In genomic region chr6:64683974-64684373, GRCm38 (mm10) we compare ENCODE assay signal across 8 mouse cellular contexts. TPM values are rescaled to one million over a fixed set of nuclear protein-coding genes. Genes with fewer than 3 reads are reported as not detected.
DNase-seq lines count a peak whose midpoint lies in the region; ATAC-seq and TF ChIP-seq lines count a peak whose summit lies in the region.

No protein-coding gene starts in this region.

- peak; percentile 58 for DNase-seq in intestine, embryonic 14.5 days (ENCODE audit: low spot score)
- peak; percentile 90 for DNase-seq in R1 (ENCODE audit: low read depth, low spot score)
- peak; percentile 60 for DNase-seq in embryonic facial prominence, embryonic 10.5 days (ENCODE audit: low spot score)
- DNase-seq in liver, postnatal 0 days = peak; percentile 20
- peak; percentile 55 for DNase-seq in right cerebral cortex, postnatal 14 days
- DNase-seq in thymus, adult 18-20 months = no peak

- no peak overlapping the region for H3K27ac ChIP-seq in intestine, embryonic 14.5 days (ENCODE audit: low read depth)
- no peak overlapping the region for H3K27ac ChIP-seq in intestine, embryonic 15.5 days
- H3K27ac ChIP-seq in embryonic facial prominence, embryonic 10.5 days (replicated peaks) = no peak overlapping the region
- H3K27ac ChIP-seq in kidney, embryonic 15.5 days = no peak overlapping the region
- no peak overlapping the region for H3K27ac ChIP-seq in liver, postnatal 0 days (ENCODE audit: low read depth)

- peak; percentile 53 for TF ChIP-seq CTCF in liver, postnatal 0 days (IDR thresholded peaks at IDR 0.05; ENCODE audit: low read depth)

- 0 out of 2 replicates have a peak, but pooled peaks cover 9% of the 10 kb centered on the region for H3K27me3 ChIP-seq in intestine, embryonic 14.5 days (replicated peaks; ENCODE audit: control insufficient read depth, insufficient read depth, low read length)
- H3K27me3 ChIP-seq in intestine, embryonic 15.5 days (replicated peaks) = no peaks in the 10 kb centered on the region
- H3K27me3 ChIP-seq in embryonic facial prominence, embryonic 10.5 days (replicated peaks; ENCODE audit: low read depth, poor library complexity, severe bottlenecking) = peaks cover 35% of the 10 kb centered on the region
- peaks cover 25% of the 10 kb centered on the region for H3K27me3 ChIP-seq in kidney, embryonic 15.5 days
- H3K27me3 ChIP-seq in liver, postnatal 0 days (ENCODE audit: insufficient read depth, low read length) = peaks cover 4% of the 10 kb centered on the region; the same call in 1 of the 2 replicates

- no peak overlapping the region for H3K4me3 ChIP-seq in intestine, embryonic 14.5 days (ENCODE audit: low read depth, low read length)
- no peak overlapping the region for H3K4me3 ChIP-seq in intestine, embryonic 15.5 days (replicated peaks)
- no peak overlapping the region for H3K4me3 ChIP-seq in embryonic facial prominence, embryonic 10.5 days
- no peak overlapping the region for H3K4me3 ChIP-seq in kidney, embryonic 15.5 days (replicated peaks)
- no peak overlapping the region for H3K4me3 ChIP-seq in liver, postnatal 0 days (ENCODE audit: low read depth, low read length)

- TF ChIP-seq EP300 in liver, postnatal 0 days (IDR thresholded peaks at IDR 0.05; ENCODE audit: low read depth) = no peak

- peaks cover 8% of the 10 kb centered on the region; the same call in 1 of the 2 replicates for H3K4me1 ChIP-seq in intestine, embryonic 14.5 days (replicated peaks; ENCODE audit: control insufficient read depth, insufficient read depth, low read length)
- no peaks in the 10 kb centered on the region for H3K4me1 ChIP-seq in intestine, embryonic 15.5 days (replicated peaks)
- H3K4me1 ChIP-seq in embryonic facial prominence, embryonic 10.5 days = peaks cover 9% of the 10 kb centered on the region
- peaks cover 9% of the 10 kb centered on the region; the same call in 1 of the 2 replicates for H3K4me1 ChIP-seq in kidney, embryonic 15.5 days
- H3K4me1 ChIP-seq in liver, postnatal 0 days (ENCODE audit: insufficient read depth) = no peaks in the 10 kb centered on the region

- ATAC-seq in intestine, embryonic 14.5 days (replicated peaks; ENCODE audit: low FRiP score, low TSS enrichment, low read depth) = no peak
- no peak for ATAC-seq in intestine, embryonic 15.5 days
- ATAC-seq in kidney, embryonic 15.5 days (replicated peaks; ENCODE audit: low FRiP score) = 0 out of 2 replicates have a peak, but pooled peaks have one; percentile 43
- no peak for ATAC-seq in liver, postnatal 0 days

- 40% methylated on average over 9 of the region's 9 CpGs for WGBS in intestine, embryonic 14.5 days
- 37% methylated on average over 9 of the region's 9 CpGs for WGBS in intestine, embryonic 15.5 days
- 34% methylated on average over 9 of the region's 9 CpGs for WGBS in embryonic facial prominence, embryonic 10.5 days
- 41% methylated on average over 9 of the region's 9 CpGs for WGBS in kidney, embryonic 15.5 days
- 37% methylated on average over 9 of the region's 9 CpGs for WGBS in liver, postnatal 0 days (ENCODE audit: insufficient replicate concordance)

- H3K9me3 ChIP-seq in intestine, embryonic 14.5 days (ENCODE audit: control insufficient read depth, low read length) = no peaks in the 10 kb centered on the region
- no peaks in the 10 kb centered on the region for H3K9me3 ChIP-seq in intestine, embryonic 15.5 days
- H3K9me3 ChIP-seq in embryonic facial prominence, embryonic 10.5 days = no peaks in the 10 kb centered on the region
- H3K9me3 ChIP-seq in kidney, embryonic 15.5 days (replicated peaks) = no peaks in the 10 kb centered on the region
- no peaks in the 10 kb centered on the region for H3K9me3 ChIP-seq in liver, postnatal 0 days (ENCODE audit: low read length)

- no peak overlapping the region for H3K4me2 ChIP-seq in intestine, embryonic 14.5 days (ENCODE audit: low read length)
- no peak overlapping the region for H3K4me2 ChIP-seq in intestine, embryonic 15.5 days (replicated peaks)
- H3K4me2 ChIP-seq in kidney, embryonic 15.5 days = no peak overlapping the region
- H3K4me2 ChIP-seq in liver, postnatal 0 days (ENCODE audit: low read depth, low read length) = no peak overlapping the region

- H3K36me3 ChIP-seq in intestine, embryonic 14.5 days (ENCODE audit: control insufficient read depth, insufficient read depth, low read length) = no peaks in the 10 kb centered on the region
- no peaks in the 10 kb centered on the region for H3K36me3 ChIP-seq in intestine, embryonic 15.5 days
- no peaks in the 10 kb centered on the region for H3K36me3 ChIP-seq in embryonic facial prominence, embryonic 10.5 days (replicated peaks)
- H3K36me3 ChIP-seq in kidney, embryonic 15.5 days = no peaks in the 10 kb centered on the region
- H3K36me3 ChIP-seq in liver, postnatal 0 days (replicated peaks; ENCODE audit: insufficient read depth, low read length) = no peaks in the 10 kb centered on the region

- no peak overlapping the region for H3K9ac ChIP-seq in intestine, embryonic 14.5 days (ENCODE audit: low read length)
- no peak overlapping the region for H3K9ac ChIP-seq in intestine, embryonic 15.5 days
- H3K9ac ChIP-seq in kidney, embryonic 15.5 days = no peak overlapping the region
- no peak overlapping the region for H3K9ac ChIP-seq in liver, postnatal 0 days (replicated peaks)

RNA-seq across cellular contexts. Expression of gene Atoh1, which starts 45.0 kb away (rescaled TPM):
- polyA plus RNA-seq in intestine, embryonic 14.5 days (2014; fragmentation: Nextera tagmentation; extraction: Ambion mirVana) = 3.6 and 5.1 TPM in 2 replicates
- polyA plus RNA-seq in intestine, embryonic 15.5 days (2015; fragmentation: Nextera tagmentation; extraction: Ambion mirVana) = 8.6 and 8.7 TPM in 2 replicates
- 1.1 and 2.9 TPM in 2 replicates for polyA plus RNA-seq in embryonic facial prominence, embryonic 10.5 days (2016; fragmentation: Nextera tagmentation; extraction: Ambion mirVana)
- polyA plus RNA-seq in kidney, embryonic 15.5 days (2015; fragmentation: Nextera tagmentation; extraction: Ambion mirVana) = 0.62 TPM in 1 of 2 replicates, not detected in the other
- not detected in 2 replicates for polyA plus RNA-seq in liver, postnatal 0 days (2015; fragmentation: Nextera tagmentation; extraction: Ambion mirVana)

Comparison
In these comparisons a context has a peak if more than half of its experiments do, and no peak if none do; other contexts are left out.
1. DNase-seq: peak in intestine, embryonic 14.5 days (single experiment), R1 (single experiment), embryonic facial prominence, embryonic 10.5 days (single experiment), liver, postnatal 0 days (single experiment) and right cerebral cortex, postnatal 14 days (single experiment); none in thymus, adult 18-20 months (0 of 2).